Mouse (Mus musculus) neural tube, embryonic 11.5 days (tissue): ENCODE results near the gene Rimbp2. TPM values are rescaled to one million over a fixed set of nuclear protein-coding genes. Genes with fewer than 3 reads are reported as not detected.

Experiments used
- ATAC-seq: fragments of 200-750 bp; cut with Nextera tagmentation; 2 replicates; pipeline ENCODE4 v1.8.0; 2017; ENCODE audit warnings: moderate number of reproducible peaks, mild to moderate bottlenecking, moderate TSS enrichment, moderate library complexity; ENCODE audit not compliant: insufficient read depth, low FRiP score, low TSS enrichment
- DNase-seq: peaks from one replicate; pipeline ENCODE4 v3.0.0-alpha.2; 2015; ENCODE audit warnings: low spot score
- H3K27ac ChIP-seq: fragments of 300-500 bp; sonication (generic); 2 replicates; pipeline ENCODE4 v1.5.1; 2014; ENCODE audit warnings: low read depth, mild to moderate bottlenecking, low read length
- H3K27me3 ChIP-seq: fragments of 300-500 bp; sonication (generic); 2 replicates; pipeline ENCODE4 v1.6.1; 2014; ENCODE audit warnings: mild to moderate bottlenecking, low read length, mixed read lengths; ENCODE audit not compliant: control insufficient read depth, insufficient read depth
- H3K36me3 ChIP-seq: fragments of 300-500 bp; sonication (generic); 2 replicates; pipeline ENCODE4 v1.6.1; 2014; ENCODE audit warnings: mild to moderate bottlenecking, low read length, moderate library complexity, mixed read lengths; ENCODE audit not compliant: control insufficient read depth, insufficient read depth
- H3K4me1 ChIP-seq: fragments of 300-500 bp; sonication (generic); 2 replicates; pipeline ENCODE4 v1.6.1; 2014; ENCODE audit warnings: low read length, mixed read lengths; ENCODE audit not compliant: control insufficient read depth, insufficient read depth
- H3K4me2 ChIP-seq: fragments of 300-500 bp; sonication (generic); 2 replicates; pipeline ENCODE4 v1.6.1; 2014; ENCODE audit warnings: low read depth, mild to moderate bottlenecking, moderate library complexity
- H3K4me3 ChIP-seq: fragments of 300-500 bp; sonication (generic); 2 replicates; pipeline ENCODE4 v1.5.1; 2014; ENCODE audit warnings: low read depth, low read length
- H3K9ac ChIP-seq: fragments of 300-500 bp; sonication (generic); 2 replicates; pipeline ENCODE4 v1.6.1; 2014; ENCODE audit warnings: mild to moderate bottlenecking, low read length
- H3K9me3 ChIP-seq: fragments of 300-500 bp; sonication (generic); 2 replicates; pipeline ENCODE4 v1.6.1; 2016; ENCODE audit warnings: low read length; ENCODE audit not compliant: control insufficient read depth
- WGBS: fragments of 180-500 bp; shearing (Covaris S2); extraction: QIAGEN DNeasy Blood & Tissue Kit; methylation state at CpG from one replicate; pipeline ENCODE4 v1.1.7; 2014; 5-methylcytosine and 5-hydroxymethylcytosine counted together
- polyA plus RNA-seq: library from polyadenylated mRNA; unstranded; fragments of >200 nt; fragmentation: Nextera tagmentation; extraction: Ambion mirVana; gene quantifications from 2 replicates; pipeline ENCODE4 v1.2.1, GENCODE M21; 2014

Rimbp2 gene
- polyA plus RNA-seq, 1 experiment from 2014 or later, result 2.9 TPM

- H3K9me3 ChIP-seq, result no peaks in the 10 kb centered on the region
- no peak overlapping the region for H3K4me2 ChIP-seq
- H3K4me3 ChIP-seq, result no peak overlapping the region
- WGBS, result 68% methylated on average over 22 of the region's 22 CpGs
- no peaks in the 10 kb centered on the region for H3K36me3 ChIP-seq
- H3K4me1 ChIP-seq, result peaks cover 9% of the 10 kb centered on the region; the same call in 1 of the 2 replicates
- no peak overlapping the region for H3K27ac ChIP-seq
- no peak overlapping the region for H3K9ac ChIP-seq
- H3K27me3 ChIP-seq, result no peaks in the 10 kb centered on the region
- ATAC-seq (no peak), DNase-seq (no peak)
Observed at GRCm38 (mm10) chr5:128781621-128782020, 171.7 kb downstream of the Rimbp2 start.

GRCm38 (mm10) chr5:128776386-128776785 is 176.9 kb downstream of the Rimbp2 start:
- Histone ChIP-seq H3K4me2 (no peak overlapping the region), H3K36me3 (no peaks in the 10 kb centered on the region), H3K9me3 (no peaks in the 10 kb centered on the region), H3K9ac (no peak overlapping the region), H3K4me3 (no peak overlapping the region), H3K27me3 (no peaks in the 10 kb centered on the region), H3K27ac (no peak overlapping the region), H3K4me1 (no peaks in the 10 kb centered on the region)
- no peak for ATAC-seq
- DNase-seq, result no peak
- 61% methylated on average over 2 of the region's 2 CpGs for WGBS

GRCm38 (mm10) chr5:128769026-128769631 is 184.2 kb downstream of the Rimbp2 start:
- H3K4me2 ChIP-seq, result peak overlapping the region; percentile 33
- no peaks in the 10 kb centered on the region for H3K27me3 ChIP-seq
- H3K36me3 ChIP-seq, result no peaks in the 10 kb centered on the region
- H3K9ac ChIP-seq, result peak overlapping the region; percentile 26
- no peaks in the 10 kb centered on the region for H3K9me3 ChIP-seq
- DNase-seq (peak; percentile 49), ATAC-seq (0 out of 2 replicates have a peak, but pooled peaks have one; percentile 50)
- 0 out of 2 replicates have a peak overlapping the region, but pooled peaks have one; percentile 8 for H3K27ac ChIP-seq
- peaks cover 5% of the 10 kb centered on the region for H3K4me1 ChIP-seq
- WGBS, result 9% methylated on average over 10 of the region's 10 CpGs
- no peak overlapping the region for H3K4me3 ChIP-seq

- 23% methylated on average over 8 of the region's 8 CpGs for WGBS
Observed at GRCm38 (mm10) chr5:128761118-128761517, 192.2 kb downstream of the Rimbp2 start.

GRCm38 (mm10) chr5:128746261-128746660 is 207.0 kb downstream of the Rimbp2 start:
- 89% methylated on average over 8 of the region's 8 CpGs for WGBS
- no peaks in the 10 kb centered on the region for H3K36me3 ChIP-seq
- H3K4me1 ChIP-seq, result no peaks in the 10 kb centered on the region
- DNase-seq (no peak), ATAC-seq (no peak)
- no peaks in the 10 kb centered on the region for H3K27me3 ChIP-seq
- H3K9me3 ChIP-seq, result no peaks in the 10 kb centered on the region
- no peak overlapping the region for H3K9ac ChIP-seq
- no peak overlapping the region for H3K4me2 ChIP-seq
- no peak overlapping the region for H3K27ac ChIP-seq
- H3K4me3 ChIP-seq, result no peak overlapping the region

More at GRCm38 (mm10) chr5:128761118-128761517, 192.2 kb downstream of the Rimbp2 start:
- Histone ChIP-seq H3K27ac (no peak overlapping the region), H3K4me3 (no peak overlapping the region), H3K9ac (no peak overlapping the region), H3K27me3 (no peaks in the 10 kb centered on the region), H3K4me1 (0 out of 2 replicates have a peak, but pooled peaks cover 4% of the 10 kb centered on the region), H3K4me2 (no peak overlapping the region), H3K9me3 (no peaks in the 10 kb centered on the region), H3K36me3 (no peaks in the 10 kb centered on the region)
- DNase-seq (peak; percentile 31), ATAC-seq (no peak)

- Histone ChIP-seq H3K27me3 (no peaks in the 10 kb centered on the region), H3K9me3 (no peaks in the 10 kb centered on the region), H3K4me2 (no peak overlapping the region), H3K4me3 (no peak overlapping the region), H3K4me1 (no peaks in the 10 kb centered on the region), H3K9ac (no peak overlapping the region), H3K36me3 (no peaks in the 10 kb centered on the region), H3K27ac (no peak overlapping the region)
- ATAC-seq (no peak), DNase-seq (no peak)
- 81% methylated on average over 9 of the region's 9 CpGs for WGBS
Observed at GRCm38 (mm10) chr5:128745206-128745605, 208.1 kb downstream of the Rimbp2 start.

GRCm38 (mm10) chr5:128744351-128744750 is 208.9 kb downstream of the Rimbp2 start:
- H3K9ac ChIP-seq, result no peak overlapping the region
- H3K36me3 ChIP-seq, result no peaks in the 10 kb centered on the region
- no peak overlapping the region for H3K4me3 ChIP-seq
- no peaks in the 10 kb centered on the region for H3K9me3 ChIP-seq
- DNase-seq (no peak), ATAC-seq (no peak)
- WGBS, result 92% methylated on average over 6 of the region's 6 CpGs
- no peaks in the 10 kb centered on the region for H3K4me1 ChIP-seq
- H3K4me2 ChIP-seq, result no peak overlapping the region
- H3K27ac ChIP-seq, result no peak overlapping the region
- H3K27me3 ChIP-seq, result no peaks in the 10 kb centered on the region

- H3K9me3 ChIP-seq, result no peaks in the 10 kb centered on the region
- no peak overlapping the region for H3K27ac ChIP-seq
- no peak for DNase-seq
- no peak for ATAC-seq
- H3K9ac ChIP-seq, result no peak overlapping the region
- H3K27me3 ChIP-seq, result no peaks in the 10 kb centered on the region
- H3K4me2 ChIP-seq, result 0 out of 2 replicates have a peak overlapping the region, but pooled peaks have one; percentile 21
- no peak overlapping the region for H3K4me3 ChIP-seq
- H3K36me3 ChIP-seq, result no peaks in the 10 kb centered on the region
- 33% methylated on average over 8 of the region's 8 CpGs for WGBS
- 0 out of 2 replicates have a peak, but pooled peaks cover 2% of the 10 kb centered on the region for H3K4me1 ChIP-seq
Observed at GRCm38 (mm10) chr5:128739838-128740171, 213.5 kb downstream of the Rimbp2 start.

GRCm38 (mm10) chr5:128739168-128739837 is 214.0 kb downstream of the Rimbp2 start:
- ATAC-seq (peak; percentile 67; the same call in 1 of the 2 replicates), DNase-seq (peak; percentile 34)
- 0 out of 2 replicates have a peak overlapping the region, but pooled peaks have one; percentile 21 for H3K4me2 ChIP-seq
- H3K4me3 ChIP-seq, result no peak overlapping the region
- no peak overlapping the region for H3K9ac ChIP-seq
- no peak overlapping the region for H3K27ac ChIP-seq
- H3K4me1 ChIP-seq, result 0 out of 2 replicates have a peak, but pooled peaks cover 2% of the 10 kb centered on the region
- H3K27me3 ChIP-seq, result no peaks in the 10 kb centered on the region
- 42% methylated on average over 16 of the region's 17 CpGs for WGBS
- no peaks in the 10 kb centered on the region for H3K9me3 ChIP-seq
- no peaks in the 10 kb centered on the region for H3K36me3 ChIP-seq
